Mouse (Mus musculus): ENCODE results near the gene Brat1. TPM values are rescaled to one million over a fixed set of nuclear protein-coding genes. Genes with fewer than 3 reads are reported as not detected.
A peak's percentile ranks its signal among the peaks of the same experiment; 100 is the strongest.

Gene Brat1
- polyA plus RNA-seq, 1 experiment from 2014 or later, result 12.2 TPM

DNA sequence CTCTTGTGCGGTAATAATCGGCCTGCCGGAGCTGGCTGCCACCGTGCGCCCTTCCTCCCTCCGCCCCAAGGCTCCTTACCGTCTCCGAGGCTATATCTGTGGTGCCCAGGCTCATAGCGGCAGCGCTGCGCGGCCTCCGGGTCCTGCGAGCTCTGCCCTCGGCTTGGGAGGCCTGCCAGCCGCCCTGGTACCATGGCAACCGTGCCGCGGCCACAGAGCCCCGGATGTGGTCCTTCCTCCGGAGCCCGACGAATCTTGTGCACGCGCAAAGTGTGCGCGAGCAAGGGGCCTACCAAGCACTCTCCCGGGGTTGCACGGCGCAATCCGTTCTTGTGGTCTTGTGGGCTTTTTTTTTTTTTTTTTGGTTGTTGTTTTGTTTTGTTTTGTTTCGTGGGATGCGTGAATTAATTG, 2.7 kb upstream of the Brat1 start, which contains the start of gene Iqce:
Gene Iqce (minus strand): TSS at position 276 of the 411 bp plus-strand sequence.
- peak within 1 kb of the TSS; percentile 68 for H3K4me3 ChIP-seq
- H3K9me3 ChIP-seq (replicated peaks), result no peaks in the 10 kb centered on the region
- no peaks in the 10 kb centered on the region for H3K27me3 ChIP-seq
- peak within 1 kb of the TSS; percentile 68 for H3K9ac ChIP-seq
- H3K4me1 ChIP-seq (replicated peaks), result peaks cover 40% of the 10 kb centered on the region
- ATAC-seq (replicated peaks; ENCODE audit: insufficient number of reproducible peaks, insufficient read depth, low FRiP score, low read depth), result peak; percentile 42
- H3K36me3 ChIP-seq, result peaks cover 4% of the 10 kb centered on the region
- WGBS, result 1% methylated on average over 33 of the region's 33 CpGs
- H3K27ac ChIP-seq, result peak within 1 kb of the TSS; percentile 81
- H3K4me2 ChIP-seq, result peak within 1 kb of the TSS; percentile 91

DNA sequence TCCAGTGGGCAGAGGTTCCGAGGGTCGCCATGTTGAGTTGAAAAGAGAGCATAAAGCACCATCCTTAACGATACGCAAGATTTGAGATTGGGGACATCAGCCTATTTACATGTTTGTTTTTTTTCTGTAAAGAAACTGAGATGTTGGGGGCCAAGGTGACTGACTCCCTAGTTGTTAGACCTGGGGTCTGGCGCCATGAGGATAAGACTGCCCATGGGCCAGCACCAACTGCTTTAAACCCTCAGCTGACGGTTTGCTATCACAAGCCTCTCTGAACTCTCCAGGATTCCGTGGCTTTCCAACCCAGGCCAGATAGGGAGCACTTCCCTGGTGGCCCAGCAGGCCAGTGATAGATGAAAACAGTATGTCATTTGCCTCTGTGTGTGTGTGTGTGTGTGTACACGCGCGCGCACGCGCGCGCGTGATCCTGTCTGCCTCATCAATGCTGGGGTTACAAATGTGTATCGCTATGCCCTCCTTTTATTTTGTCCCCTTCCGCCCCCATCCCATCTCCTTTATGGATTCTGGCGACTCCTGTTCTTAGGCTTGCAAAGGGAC, 2.1 kb upstream of the Brat1 start:
- 63% methylated on average over 19 of the region's 19 CpGs for WGBS
- Histone ChIP-seq H3K27ac (peak overlapping the region; percentile 81), H3K4me1 (replicated peaks) (peaks cover 40% of the 10 kb centered on the region), H3K27me3 (no peaks in the 10 kb centered on the region), H3K9me3 (replicated peaks) (no peaks in the 10 kb centered on the region), H3K4me2 (peak overlapping the region; percentile 91), H3K9ac (peak overlapping the region; percentile 68), H3K36me3 (no peaks in the 10 kb centered on the region; the same call in 1 of the 2 replicates), H3K4me3 (peak overlapping the region; percentile 68)
- no peak for ATAC-seq (replicated peaks; ENCODE audit: insufficient number of reproducible peaks, insufficient read depth, low FRiP score, low read depth)

DNA sequence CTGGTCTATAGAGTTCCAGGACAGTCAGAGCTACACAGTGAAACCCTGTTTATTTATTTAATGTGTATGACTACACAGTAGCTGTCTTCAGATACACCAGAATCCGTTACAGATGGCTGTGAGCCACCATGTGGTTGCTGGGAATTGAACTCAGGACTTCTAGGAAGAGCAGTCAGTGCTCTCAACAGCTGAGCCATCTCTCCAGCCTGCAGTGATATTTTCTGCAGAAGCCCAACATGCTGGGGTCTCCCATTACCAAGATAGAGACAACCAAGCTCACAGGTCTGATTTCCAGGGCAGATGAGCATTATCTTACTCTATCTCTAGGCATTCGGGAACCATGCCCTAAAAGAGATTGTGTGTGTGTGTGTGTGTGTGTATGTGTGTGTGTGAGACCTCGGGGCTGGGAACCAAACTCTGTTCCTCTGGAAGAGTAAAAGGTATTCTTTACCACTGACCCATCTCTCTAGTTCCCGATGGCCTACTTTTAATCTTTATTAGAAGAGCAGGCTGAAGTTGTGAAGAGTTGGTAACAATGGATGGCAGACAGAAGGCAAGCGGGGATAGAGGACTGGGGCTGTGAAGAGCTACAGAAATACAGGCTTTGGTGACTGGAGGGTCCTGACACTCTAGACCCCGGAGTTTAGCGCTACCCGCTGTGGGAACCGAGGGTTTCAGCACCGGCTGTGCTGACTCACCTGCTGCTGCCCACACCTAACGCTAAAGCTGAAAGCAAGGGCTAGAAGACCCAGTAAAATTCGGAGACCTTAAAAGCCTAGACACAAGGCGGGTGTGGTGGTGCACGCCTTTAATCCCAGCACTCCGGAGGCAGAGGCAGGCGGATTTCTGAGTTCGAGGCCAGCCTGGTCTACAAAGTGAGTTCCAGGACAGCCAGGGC, 1.1 kb upstream of the Brat1 start:
- ATAC-seq (replicated peaks; ENCODE audit: insufficient number of reproducible peaks, insufficient read depth, low FRiP score, low read depth), result no peak
- peak overlapping the region; percentile 61 for H3K4me2 ChIP-seq
- no peak overlapping the region for H3K9ac ChIP-seq
- WGBS, result 32% methylated on average over 17 of the region's 17 CpGs
- H3K27ac ChIP-seq, result peak overlapping the region; percentile 93
- no peaks in the 10 kb centered on the region for H3K27me3 ChIP-seq
- peak overlapping the region; percentile 69 for H3K4me3 ChIP-seq
- no peaks in the 10 kb centered on the region for H3K9me3 ChIP-seq (replicated peaks)
- H3K36me3 ChIP-seq, result peaks cover 8% of the 10 kb centered on the region; the same call in 1 of the 2 replicates
- H3K4me1 ChIP-seq (replicated peaks), result peaks cover 40% of the 10 kb centered on the region

DNA sequence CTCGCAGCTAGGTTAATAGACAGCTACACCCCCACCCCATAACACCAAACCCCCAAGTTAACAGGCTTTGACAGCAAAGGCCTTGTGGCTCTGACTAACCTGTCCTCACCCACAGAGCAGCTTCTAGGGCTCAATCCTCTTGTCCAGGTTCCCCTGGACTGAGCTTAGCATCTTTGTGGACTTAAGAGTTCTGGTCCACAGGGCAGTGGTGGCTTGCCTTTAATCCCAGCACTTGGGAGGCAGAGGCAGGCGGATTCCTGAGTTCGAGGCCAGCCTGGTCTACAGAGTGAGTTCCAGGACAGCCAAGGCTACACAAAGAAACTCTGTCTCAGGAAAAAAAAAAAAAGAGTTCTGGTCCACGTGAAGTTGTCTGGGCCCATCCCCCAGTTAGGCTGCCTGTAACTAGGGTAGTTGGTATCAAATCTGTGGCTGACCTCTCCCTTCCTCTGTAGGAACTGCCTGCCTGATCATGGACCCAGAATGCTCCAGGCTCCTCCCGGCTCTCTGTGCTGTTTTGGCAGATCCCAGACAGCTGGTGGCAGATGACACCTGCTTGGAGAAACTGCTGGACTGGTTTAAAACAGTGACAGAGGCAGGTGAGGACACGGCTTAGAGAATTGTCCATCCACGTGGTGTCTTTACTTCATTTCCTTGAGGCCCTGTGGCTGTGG, 825 bp downstream of the Brat1 start:
- peaks cover 31% of the 10 kb centered on the region for H3K4me1 ChIP-seq (replicated peaks)
- H3K27me3 ChIP-seq, result no peaks in the 10 kb centered on the region
- peaks cover 19% of the 10 kb centered on the region; the same call in 1 of the 2 replicates for H3K36me3 ChIP-seq
- H3K9me3 ChIP-seq (replicated peaks), result no peaks in the 10 kb centered on the region
- peak overlapping the region; percentile 79 for H3K4me2 ChIP-seq
- no peak for ATAC-seq (replicated peaks; ENCODE audit: insufficient number of reproducible peaks, insufficient read depth, low FRiP score, low read depth)
- 50% methylated on average over 7 of the region's 7 CpGs for WGBS
- H3K4me3 ChIP-seq, result peak overlapping the region; percentile 69
- H3K9ac ChIP-seq, result peak overlapping the region; percentile 72
- H3K27ac ChIP-seq, result peak overlapping the region; percentile 75

DNA sequence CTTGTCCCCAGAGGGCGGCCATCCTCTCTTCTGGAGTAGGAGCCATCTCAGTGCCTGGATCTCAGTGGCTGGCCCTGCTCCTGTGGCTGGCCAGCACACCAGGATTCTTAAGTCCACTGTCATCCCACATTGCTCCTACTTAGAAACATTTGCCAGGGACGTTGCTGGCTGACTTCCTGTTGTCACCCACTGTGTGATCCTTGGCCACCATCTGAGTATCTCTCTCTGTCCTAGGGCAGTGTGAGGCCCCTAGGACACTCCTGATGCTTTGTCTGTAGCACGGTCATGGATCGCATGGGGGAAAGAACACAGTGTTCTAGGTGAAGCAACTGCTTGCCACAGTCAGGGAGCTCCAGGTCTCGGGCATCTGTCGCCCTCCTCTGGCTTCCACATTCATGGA, 5.5 kb downstream of the Brat1 start:
- Histone ChIP-seq H3K9ac (no peak overlapping the region), H3K36me3 (peaks cover 63% of the 10 kb centered on the region)
- no peak for ATAC-seq (replicated peaks; ENCODE audit: insufficient number of reproducible peaks, insufficient read depth, low FRiP score, low read depth)

DNA sequence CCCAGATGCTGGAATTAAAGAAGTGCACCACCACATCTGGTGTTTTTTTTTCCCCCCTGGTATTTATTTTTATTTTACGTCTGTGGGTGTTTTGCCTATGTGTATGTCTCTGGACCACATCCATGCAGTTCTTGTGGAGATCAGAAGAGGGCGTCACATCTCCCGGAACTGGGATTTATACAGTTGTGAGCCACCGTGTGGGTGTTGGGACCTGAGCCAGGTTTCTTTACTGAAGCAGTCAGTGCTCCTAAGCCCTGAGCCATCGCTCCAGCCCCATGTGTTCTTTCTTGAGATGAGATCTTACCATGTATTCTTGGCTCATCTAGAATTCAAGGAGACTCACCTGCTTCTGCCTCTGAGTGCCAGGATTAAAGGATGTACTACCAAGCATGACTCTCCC, 6.2 kb downstream of the Brat1 start:
- 78% methylated on average over 5 of the region's 5 CpGs for WGBS
- no peak for ATAC-seq (replicated peaks; ENCODE audit: insufficient number of reproducible peaks, insufficient read depth, low FRiP score, low read depth)
- Histone ChIP-seq H3K4me3 (no peak overlapping the region), H3K27me3 (no peaks in the 10 kb centered on the region), H3K4me2 (no peak overlapping the region), H3K4me1 (replicated peaks) (peaks cover under 1% of the 10 kb centered on the region; the same call in 1 of the 2 replicates), H3K9me3 (replicated peaks) (no peaks in the 10 kb centered on the region), H3K27ac (no peak overlapping the region), H3K9ac (no peak overlapping the region), H3K36me3 (peaks cover 66% of the 10 kb centered on the region)

More for the DNA sequence above, 5.5 kb downstream of the Brat1 start:
- H3K4me3 ChIP-seq, result no peak overlapping the region
- H3K27ac ChIP-seq, result no peak overlapping the region
- H3K9me3 ChIP-seq (replicated peaks), result no peaks in the 10 kb centered on the region
- no peaks in the 10 kb centered on the region for H3K27me3 ChIP-seq
- H3K4me1 ChIP-seq (replicated peaks), result peaks cover 8% of the 10 kb centered on the region; the same call in 1 of the 2 replicates
- no peak overlapping the region for H3K4me2 ChIP-seq
- WGBS, result 85% methylated on average over 6 of the region's 6 CpGs

DNA sequence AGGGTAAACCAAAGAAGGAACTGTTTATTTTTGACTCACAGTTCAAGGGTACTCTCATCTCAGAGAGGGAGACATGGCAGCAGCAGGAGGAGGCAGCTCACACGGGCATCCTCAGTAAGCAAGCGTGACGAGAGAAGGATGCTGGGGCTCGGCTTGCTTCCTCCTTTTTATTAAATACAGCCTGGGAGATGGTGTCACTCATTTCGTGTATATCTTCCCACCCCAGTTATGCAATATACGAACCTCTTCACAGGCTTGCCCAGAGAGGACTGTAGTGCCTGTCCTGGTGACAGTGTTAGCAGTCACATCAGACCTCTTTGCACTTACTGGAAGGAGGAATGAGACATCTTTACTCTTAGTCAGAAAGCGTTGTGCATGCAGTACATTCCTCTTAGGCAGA, 16.0 kb downstream of the Brat1 start:
- Histone ChIP-seq H3K27ac (no peak overlapping the region), H3K4me3 (no peak overlapping the region), H3K4me1 (replicated peaks) (no peaks in the 10 kb centered on the region), H3K27me3 (no peaks in the 10 kb centered on the region; the same call in 1 of the 2 replicates), H3K9me3 (replicated peaks) (no peaks in the 10 kb centered on the region), H3K9ac (no peak overlapping the region), H3K36me3 (peaks cover 36% of the 10 kb centered on the region), H3K4me2 (no peak overlapping the region)
- no peak for ATAC-seq (replicated peaks; ENCODE audit: insufficient number of reproducible peaks, insufficient read depth, low FRiP score, low read depth)
- 74% methylated on average over 7 of the region's 7 CpGs for WGBS

DNA sequence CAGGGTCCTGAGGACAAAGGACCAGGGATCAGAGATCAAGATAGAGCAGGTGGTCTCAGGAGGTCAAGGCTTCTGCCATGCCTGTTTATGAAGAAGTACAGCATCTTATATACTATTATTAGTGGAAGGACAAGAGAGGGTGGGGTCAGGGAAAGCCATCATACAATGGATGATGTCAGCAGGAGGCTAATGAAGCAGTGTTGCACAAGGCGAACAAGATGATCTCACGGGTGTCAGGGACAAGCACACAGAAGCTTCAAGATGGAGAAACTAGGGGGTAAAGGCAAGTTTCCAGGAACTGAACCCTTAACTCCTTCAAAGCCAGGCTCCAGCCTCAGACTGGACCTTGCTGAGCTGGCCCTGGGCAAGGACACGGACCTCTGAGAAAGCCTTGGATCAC, 17.3 kb downstream of the Brat1 start:
- Histone ChIP-seq H3K4me3 (no peak overlapping the region), H3K27ac (no peak overlapping the region), H3K9me3 (replicated peaks) (no peaks in the 10 kb centered on the region), H3K4me2 (no peak overlapping the region), H3K9ac (no peak overlapping the region), H3K4me1 (replicated peaks) (no peaks in the 10 kb centered on the region), H3K27me3 (no peaks in the 10 kb centered on the region; the same call in 1 of the 2 replicates), H3K36me3 (peaks cover 25% of the 10 kb centered on the region)
- ATAC-seq (replicated peaks; ENCODE audit: insufficient number of reproducible peaks, insufficient read depth, low FRiP score, low read depth), result no peak
- WGBS, result 70% methylated on average over 3 of the region's 3 CpGs

DNA sequence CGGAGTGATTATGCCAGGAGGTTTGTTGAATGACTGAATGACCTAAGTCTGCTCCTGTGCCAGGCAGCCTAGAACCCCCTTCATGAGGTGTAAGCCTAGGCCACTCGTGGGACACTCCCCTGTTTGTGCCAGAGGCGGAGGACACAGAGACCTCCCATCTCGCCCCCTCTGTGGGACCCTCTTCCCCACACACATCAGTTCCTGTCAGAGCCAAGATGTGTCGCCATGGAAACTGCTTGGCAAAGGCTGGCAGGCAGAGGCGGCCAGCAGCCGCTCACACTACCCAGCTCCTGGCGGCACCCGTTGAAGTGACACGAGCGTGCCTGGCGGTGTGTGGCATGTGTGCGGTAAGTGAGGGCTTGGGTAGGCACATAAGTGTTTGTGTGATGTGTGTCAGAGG, 19.0 kb downstream of the Brat1 start, which contains the start of gene Amz1:
Gene Amz1 (plus strand): TSS at position 306 of the 400 bp plus-strand sequence.
- Histone ChIP-seq H3K4me1 (replicated peaks) (no peaks in the 10 kb centered on the region), H3K4me3 (no peak within 1 kb of the TSS), H3K4me2 (no peak within 1 kb of the TSS), H3K36me3 (peaks cover 8% of the 10 kb centered on the region), H3K27me3 (no peaks in the 10 kb centered on the region; the same call in 1 of the 2 replicates), H3K9ac (no peak within 1 kb of the TSS), H3K9me3 (replicated peaks) (no peaks in the 10 kb centered on the region), H3K27ac (no peak within 1 kb of the TSS)
- ATAC-seq (replicated peaks; ENCODE audit: insufficient number of reproducible peaks, insufficient read depth, low FRiP score, low read depth), result no peak
- 74% methylated on average over 13 of the region's 13 CpGs for WGBS

DNA sequence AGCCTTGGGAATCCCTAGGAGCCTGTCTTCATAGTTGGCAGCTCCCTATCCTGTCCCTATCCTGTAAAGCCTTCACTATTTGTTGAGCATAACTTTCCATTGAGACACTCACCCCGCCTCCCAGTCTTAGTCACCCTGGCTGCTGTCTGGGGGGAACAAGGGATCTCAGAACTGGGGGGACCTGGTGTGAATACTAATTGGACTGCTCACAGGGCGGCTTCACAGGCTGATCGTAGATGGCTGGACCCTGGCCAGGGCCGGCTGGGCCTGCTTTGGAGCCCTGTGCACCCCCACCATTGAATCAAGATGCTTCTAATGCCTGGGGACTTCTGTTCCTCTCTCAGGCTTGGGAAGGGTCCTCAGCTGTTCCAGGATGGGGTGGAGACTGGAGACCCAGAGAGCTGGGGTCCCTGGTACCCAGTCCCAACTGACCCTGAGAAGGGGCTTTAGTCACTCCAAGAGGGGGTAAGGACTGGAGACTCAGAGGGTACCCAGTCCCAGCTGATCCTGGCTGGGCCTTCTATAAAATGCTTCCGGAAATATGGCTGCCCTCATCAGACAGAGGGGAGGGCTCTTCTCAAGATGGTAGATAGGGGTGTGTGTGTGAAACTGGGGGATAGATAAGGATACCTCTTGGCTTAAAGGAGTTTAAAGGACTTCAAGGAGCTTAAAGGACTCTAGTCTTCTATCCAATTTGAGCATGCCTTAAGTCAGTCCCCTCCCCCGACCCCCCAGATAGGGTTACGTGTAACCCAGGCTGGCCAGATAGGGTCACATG, 21.4 kb downstream of the Brat1 start:
- no peak for ATAC-seq (replicated peaks; ENCODE audit: insufficient number of reproducible peaks, insufficient read depth, low FRiP score, low read depth)
- 82% methylated on average over 7 of the region's 7 CpGs for WGBS

More for the DNA sequence above, 21.4 kb downstream of the Brat1 start:
- Histone ChIP-seq H3K9ac (no peak overlapping the region), H3K36me3 (no peaks in the 10 kb centered on the region), H3K27me3 (no peaks in the 10 kb centered on the region; the same call in 1 of the 2 replicates), H3K4me2 (no peak overlapping the region), H3K4me3 (no peak overlapping the region), H3K9me3 (replicated peaks) (no peaks in the 10 kb centered on the region), H3K4me1 (replicated peaks) (no peaks in the 10 kb centered on the region), H3K27ac (no peak overlapping the region)

Data from heart, embryonic 15.5 days (tissue).